Mouse (Mus musculus) gastrocnemius, postnatal 4 days (tissue): Measurements from ENCODE around the gene Lce1f. TPM values are rescaled to one million over a fixed set of nuclear protein-coding genes. Genes with fewer than 3 reads are reported as not detected.

Source experiments
- DNase-seq, 2 experiments: peaks; one replicate each; pipeline ENCODE4 v3.0.0; 2021 to 2022; ENCODE audit warnings: low spot score in 2 of 2, mixed read lengths in 2 of 2
- long read RNA-seq, 2 experiments: library from polyadenylated mRNA; stranded (forward); transcript quantifications; one replicate each; pipeline ENCODE4 v2.0.0; 2021
- total RNA-seq, 2 experiments: library from RNA; stranded (reverse); gene quantifications; 2 replicates each; pipeline ENCODE4 v1.2.3; 2021

The Lce1f gene
- total RNA-seq = not detected
- long read RNA-seq, experiment 1, transcript Lce1f-201 (2 exons, 728 nt) = major isoform, 5 of 6 reads
- long read RNA-seq, experiment 1, partial matches to known transcripts = 1 of 6 reads
- long read RNA-seq, experiment 1, other reads (novel, unspliced or antisense) = 0 of 6 reads
- long read RNA-seq, experiment 2 = 0 reads

DNA sequence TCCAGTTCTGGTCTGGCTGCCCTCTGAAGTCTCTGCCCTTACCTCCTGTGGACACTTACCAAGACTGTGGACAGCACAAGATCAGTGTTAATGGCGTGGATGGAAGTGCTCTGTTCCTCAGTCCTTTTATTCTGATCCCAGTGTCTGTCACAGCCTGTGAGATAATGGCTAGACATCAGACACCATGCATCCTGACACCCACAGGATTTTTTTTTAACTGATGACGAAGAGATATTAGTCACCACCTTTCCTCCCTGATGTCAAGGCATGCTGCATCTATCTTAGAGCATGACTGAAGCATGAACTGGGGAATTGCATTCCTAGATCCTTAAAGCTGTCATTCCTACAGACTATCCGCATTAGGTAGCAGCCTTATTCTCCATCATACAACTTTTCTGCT is at the start of gene Lce1f:
Lce1f (minus strand) TSS at position 101 of the 400 bp plus-strand sequence.
- no peak for DNase-seq

DNA sequence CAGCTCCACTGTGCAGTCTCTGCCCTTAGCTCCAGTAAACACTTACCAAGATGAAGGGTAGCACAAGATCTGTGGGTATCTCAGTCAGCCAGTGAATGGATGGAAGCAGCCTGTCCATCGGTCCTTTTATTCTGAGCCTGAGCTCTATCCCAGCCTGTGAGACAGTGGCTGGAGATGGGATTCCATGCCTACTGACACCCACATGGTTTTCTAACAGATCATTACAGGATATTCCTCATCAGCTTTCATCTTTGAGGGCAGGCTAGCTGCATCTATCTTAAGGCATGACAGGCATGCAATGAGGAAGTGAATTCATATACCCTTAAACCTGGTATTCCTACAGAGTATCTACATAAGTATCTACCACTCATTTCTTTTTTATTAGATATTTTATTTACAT is 44.8 kb upstream of the Lce1f start, which contains the start of gene Lce1h:
Lce1h (minus strand) TSS at position 101 of the 400 bp plus-strand sequence.
- DNase-seq = no peak

DNA sequence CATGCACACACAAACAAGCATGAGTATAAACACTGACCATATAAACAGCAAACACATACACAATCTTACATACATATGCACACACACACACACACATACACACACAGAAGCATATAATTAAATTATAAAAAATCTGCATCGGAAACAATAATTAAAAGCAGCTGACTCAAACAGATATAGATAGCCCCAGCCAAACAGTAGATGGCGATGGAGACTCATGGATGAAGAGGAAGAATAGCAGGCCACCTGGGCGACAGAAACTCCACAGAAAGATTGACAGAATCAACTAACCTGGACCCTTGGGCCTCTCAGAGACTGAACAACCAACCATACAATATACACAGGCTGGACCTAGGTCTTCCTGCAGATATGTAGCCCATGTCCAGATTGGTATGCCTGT is 33.0 kb upstream of the Lce1f start:
- no peak for DNase-seq

DNA sequence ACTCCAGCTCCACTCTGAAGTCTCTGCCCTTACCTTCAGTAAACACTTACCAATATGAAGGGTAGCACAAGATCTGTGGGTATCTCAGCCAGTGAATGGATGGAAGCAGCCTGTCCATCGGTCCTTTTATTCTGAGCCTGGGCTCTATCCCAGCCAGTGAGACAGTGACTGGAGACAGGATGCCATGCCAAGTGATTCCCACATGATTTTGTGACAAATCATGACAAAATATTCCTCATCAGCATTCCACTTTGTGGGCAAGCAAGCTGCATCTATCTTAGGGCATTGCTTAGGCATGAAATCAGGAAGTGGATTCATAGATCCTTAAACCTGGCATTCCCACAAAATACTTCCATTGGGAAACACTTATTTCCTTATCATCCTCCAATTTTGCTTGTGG is 32.1 kb upstream of the Lce1f start, which contains the start of gene Lce1g:
Lce1g (minus strand) TSS at position 101 of the 400 bp plus-strand sequence.
- no peak for DNase-seq

DNA sequence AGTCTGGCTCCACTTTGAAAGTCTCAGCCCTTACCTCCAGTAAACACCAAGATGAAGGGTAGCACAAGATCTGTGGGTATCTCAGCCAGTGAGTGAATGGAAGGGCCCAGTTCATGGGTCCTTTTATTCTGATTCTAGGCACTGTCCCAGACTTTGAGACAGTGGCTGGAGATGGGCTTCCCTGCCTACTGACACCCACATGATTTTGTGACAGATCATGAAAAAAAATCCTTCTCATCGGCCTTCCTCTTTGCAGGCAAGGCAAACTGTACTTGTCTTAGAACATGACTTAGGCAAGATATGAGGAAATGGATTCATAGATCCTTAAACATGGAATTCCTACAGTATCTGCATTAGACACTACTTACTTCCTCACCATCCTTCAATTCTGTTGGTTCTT is 18.8 kb upstream of the Lce1f start, which contains the start of gene Gm38119:
Gm38119 (minus strand) TSS at position 101 of the 400 bp plus-strand sequence.
- no peak for DNase-seq

DNA sequence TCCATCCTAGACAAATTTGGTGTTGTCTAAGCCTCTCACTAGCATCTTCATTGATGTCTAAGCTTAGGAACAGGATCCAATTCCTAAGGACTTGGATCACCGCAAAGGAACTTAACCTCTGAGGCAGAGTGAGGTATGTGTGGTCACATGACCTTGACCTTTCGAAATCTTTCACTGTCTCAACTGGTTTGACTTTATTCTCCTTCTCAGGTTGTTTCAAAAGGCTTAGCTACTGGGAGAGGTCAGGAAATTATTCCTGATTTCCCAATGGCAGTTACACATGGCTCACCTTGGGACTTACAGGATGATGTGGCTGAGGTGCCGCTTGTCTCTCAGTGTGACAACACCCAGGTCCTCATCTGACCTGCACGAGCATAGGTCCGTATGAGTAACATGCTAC is 2.5 kb upstream of the Lce1f start:
- no peak for DNase-seq

DNA sequence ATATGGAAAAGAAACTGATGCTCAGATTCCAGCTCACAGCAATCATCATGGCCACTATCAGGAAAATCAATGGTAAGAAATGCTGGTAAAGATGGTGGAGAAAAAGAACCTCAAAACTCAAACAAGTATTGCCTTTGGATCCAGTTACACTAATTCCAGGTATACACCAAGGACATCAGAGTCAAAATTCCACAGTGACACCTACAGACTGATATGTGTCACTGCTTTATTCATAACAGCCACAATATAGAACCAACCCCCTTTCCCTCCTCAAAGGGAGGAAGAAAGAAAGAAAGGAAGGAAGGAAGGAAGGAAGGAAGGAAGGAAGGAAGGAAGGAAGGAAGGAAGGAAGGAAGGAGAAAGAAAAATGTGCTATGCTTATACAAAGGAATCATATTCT is 5.0 kb downstream of the Lce1f start:
- no peak for DNase-seq

DNA sequence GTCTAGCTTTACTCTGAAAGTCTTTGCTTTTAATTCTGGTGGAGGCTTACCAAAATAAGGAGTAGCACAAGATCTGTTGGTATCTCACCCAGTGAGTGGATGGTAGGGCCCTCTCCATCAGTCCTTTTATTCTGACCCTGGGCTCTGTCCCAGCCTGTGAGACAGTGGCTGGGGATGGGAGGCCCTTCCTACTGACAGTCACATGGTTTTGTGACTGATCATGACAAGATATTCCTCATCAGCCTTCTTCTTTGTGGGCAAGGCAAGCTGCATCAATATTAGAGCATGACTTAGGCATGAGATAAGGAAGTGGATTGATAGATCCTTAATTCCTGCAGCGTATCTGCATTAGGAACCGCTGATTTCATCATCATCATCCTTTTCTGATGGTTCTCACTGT is 11.2 kb downstream of the Lce1f start, which contains the start of gene Lce1e:
Lce1e (minus strand) TSS at position 101 of the 400 bp plus-strand sequence.
- no peak for DNase-seq

DNA sequence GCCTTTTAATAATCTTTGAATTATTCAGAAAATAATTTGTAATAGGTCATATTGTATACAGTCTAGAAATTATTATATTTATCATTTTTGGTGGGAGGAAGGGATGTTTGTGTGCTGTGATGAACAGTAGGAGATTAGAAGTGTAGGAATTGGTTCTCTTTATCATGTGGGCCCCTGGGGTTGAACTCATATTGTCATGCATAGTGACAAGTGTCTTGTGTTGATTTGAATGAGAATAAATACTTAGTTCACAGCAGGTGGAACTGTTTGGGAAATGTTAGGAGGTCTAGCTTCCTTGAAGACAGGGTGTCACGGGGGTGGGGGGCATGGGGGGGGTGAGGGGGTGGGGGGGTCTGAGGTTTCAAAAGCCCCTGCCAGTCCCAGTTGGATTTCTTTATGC is 25.5 kb downstream of the Lce1f start:
- no peak for DNase-seq

DNA sequence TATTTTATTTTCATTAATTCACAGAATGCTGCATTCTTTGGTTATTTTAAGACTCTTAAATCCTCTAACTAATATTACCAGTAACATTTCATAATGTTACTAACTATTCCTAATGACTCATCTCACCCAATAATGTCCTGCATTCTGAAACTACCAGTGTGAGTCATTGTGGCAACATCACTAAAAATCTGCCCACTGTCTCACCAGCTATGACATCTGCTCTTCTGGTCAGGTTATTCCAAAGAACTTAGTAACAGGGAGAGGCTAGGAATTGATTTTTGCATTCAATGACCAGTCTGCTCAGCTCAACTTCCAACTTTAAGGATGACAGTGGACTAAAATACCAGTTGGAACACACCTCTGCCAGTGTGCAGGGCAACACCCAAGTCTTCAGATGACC is 28.5 kb downstream of the Lce1f start:
- DNase-seq = no peak

DNA sequence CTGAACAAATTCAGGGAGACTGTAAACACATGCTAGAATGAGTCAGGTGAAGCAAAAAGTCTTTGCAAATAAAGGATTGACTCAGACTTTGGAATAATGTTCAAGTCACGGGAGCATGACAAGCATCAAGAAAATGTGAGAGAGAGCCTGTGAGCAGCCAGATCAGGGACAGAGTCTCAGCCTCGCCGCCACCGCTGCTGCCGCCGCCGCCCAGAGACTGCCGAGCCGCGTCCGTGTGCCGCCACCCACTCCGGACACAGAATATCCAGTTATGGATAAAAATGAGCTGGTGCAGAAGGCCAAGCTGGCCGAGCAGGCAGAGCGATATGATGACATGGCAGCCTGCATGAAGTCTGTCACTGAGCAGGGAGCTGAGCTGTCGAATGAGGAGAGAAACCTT is 31.0 kb downstream of the Lce1f start:
- DNase-seq = peak in 1 of 2 experiments; percentile 13

DNA sequence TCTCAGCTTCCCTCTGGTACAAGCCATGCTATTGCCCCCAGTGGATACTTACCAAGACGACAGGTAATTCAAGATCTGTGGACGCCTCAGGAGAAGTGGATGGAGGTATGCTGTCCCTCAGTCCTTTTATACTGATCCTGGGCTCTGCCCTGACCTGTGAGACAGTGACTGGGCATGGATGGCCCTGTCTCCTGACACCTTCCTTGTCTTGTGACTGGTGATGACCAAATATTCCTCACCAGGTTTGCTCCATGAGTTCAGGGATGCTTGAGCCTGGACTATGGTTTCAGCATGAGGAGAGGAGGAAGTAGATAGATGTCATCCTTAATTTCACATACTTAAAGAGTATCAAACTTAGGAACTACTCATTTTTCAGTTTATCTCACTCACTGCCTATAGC is 33.0 kb downstream of the Lce1f start, which contains the start of gene Lce1d:
Lce1d (minus strand) TSS at position 101 of the 400 bp plus-strand sequence.
- DNase-seq = no peak

DNA sequence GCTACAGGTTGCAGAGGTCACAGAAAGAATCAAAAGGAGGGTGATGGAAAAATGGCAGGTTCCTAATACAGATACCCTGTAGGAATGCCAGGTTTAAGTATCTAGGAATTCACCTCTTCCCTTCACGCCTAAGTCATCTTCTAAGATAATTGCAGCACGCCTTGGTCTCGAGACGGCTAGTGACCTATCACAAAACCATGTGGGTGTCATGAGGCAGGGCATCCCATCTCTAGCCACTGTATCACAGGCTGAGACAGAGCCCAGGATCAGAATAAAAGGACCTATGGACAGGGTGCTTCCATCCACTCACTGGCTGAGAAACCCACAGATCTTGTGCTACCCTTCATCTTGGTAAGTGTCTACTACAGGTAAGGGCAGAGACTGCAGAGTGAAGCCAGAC is 41.2 kb downstream of the Lce1f start, which contains the start of gene Lce1c:
Lce1c (plus strand) TSS at position 301 of the 400 bp plus-strand sequence.
- DNase-seq = no peak

DNA sequence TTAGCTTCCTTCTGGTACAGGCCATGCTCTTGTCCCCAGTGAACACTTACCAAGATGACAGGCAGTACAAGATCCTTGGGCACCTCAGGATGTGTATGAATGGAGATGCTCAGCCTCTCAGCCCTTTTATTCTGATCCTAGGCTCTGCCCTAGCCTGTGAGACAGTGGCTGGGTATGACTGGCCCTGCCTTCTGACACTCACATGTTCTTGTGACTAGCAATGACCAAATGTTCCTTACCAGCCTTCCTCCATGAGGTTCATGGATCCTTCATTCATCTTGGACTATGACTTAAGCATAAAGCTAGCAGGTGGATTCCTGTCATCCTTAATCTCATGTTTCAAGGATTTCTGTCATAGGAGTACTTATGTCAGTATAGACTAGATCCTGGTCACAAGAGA is 49.9 kb downstream of the Lce1f start, which contains the start of gene Lce1a2:
Lce1a2 (minus strand) TSS at position 101 of the 400 bp plus-strand sequence.
- DNase-seq = no peak

Other genes starting within 250 kb of the Lce1f start
- gene Sprr1a, start 234.5 kb downstream of the Lce1f start, total RNA-seq = not detected
- gene Sprr4, start 219.9 kb downstream of the Lce1f start, total RNA-seq = not detected
- not detected for gene 2310046K23Rik, start 185.8 kb downstream of the Lce1f start, total RNA-seq
- not detected for gene Ivl, start 146.6 kb downstream of the Lce1f start, total RNA-seq
- not detected for gene Smcp, start 131.4 kb downstream of the Lce1f start, total RNA-seq
- not detected for gene 2210017I01Rik, start 112.9 kb downstream of the Lce1f start, total RNA-seq
- gene Lce6a, start 98.7 kb downstream of the Lce1f start, total RNA-seq = not detected
- gene Lce1a1, start 72.0 kb downstream of the Lce1f start, total RNA-seq = not detected
- gene Lce1b, start 63.4 kb downstream of the Lce1f start, total RNA-seq = not detected
- gene Lce1a2, start 50.0 kb downstream of the Lce1f start, total RNA-seq = not detected
- under 1 TPM in 1 of 2 experiments, not detected in 1; 0.39 TPM for gene Lce1c, start 41.1 kb downstream of the Lce1f start, total RNA-seq
- not detected for gene Lce1d, start 33.1 kb downstream of the Lce1f start, total RNA-seq
- not detected for gene Lce1e, start 11.3 kb downstream of the Lce1f start, total RNA-seq
- gene Gm38119, start 18.7 kb upstream of the Lce1f start, total RNA-seq = not detected
- not detected for gene Lce1g, start 32.0 kb upstream of the Lce1f start, total RNA-seq
- not detected for gene Lce1h, start 44.7 kb upstream of the Lce1f start, total RNA-seq
- gene Lce1i, start 58.5 kb upstream of the Lce1f start, total RNA-seq = not detected
- not detected for gene Lce1j, start 70.2 kb upstream of the Lce1f start, total RNA-seq
- gene Lce1k, start 87.5 kb upstream of the Lce1f start, total RNA-seq = not detected
- gene Kprp, start 106.9 kb upstream of the Lce1f start, total RNA-seq = under 1 TPM in 1 of 2 experiments, not detected in 1; 0.13 TPM
- gene Lce1l, start 130.9 kb upstream of the Lce1f start, total RNA-seq = not detected
- not detected for gene 2310050C09Rik, start 149.9 kb upstream of the Lce1f start, total RNA-seq
- not detected for gene Lce3a, start 205.9 kb upstream of the Lce1f start, total RNA-seq
- gene Lce3b, start 212.6 kb upstream of the Lce1f start, total RNA-seq = not detected
- gene Lce3c, start 224.1 kb upstream of the Lce1f start, total RNA-seq = not detected
- gene Lce3d, start 237.0 kb upstream of the Lce1f start, total RNA-seq = not detected
- not detected for gene Lce3e, start 246.7 kb upstream of the Lce1f start, total RNA-seq